Mouse (Mus musculus): ENCODE measurements around the gene Ankrd44. TPM values are rescaled to one million over a fixed set of nuclear protein-coding genes. Genes with fewer than 3 reads are reported as not detected.

The Ankrd44 gene
- polyA plus RNA-seq, 1 experiment = 6.8 TPM

GRCm38 (mm10) chr1:54777104-54777503 is 149.1 kb downstream of the Ankrd44 start:
- Histone ChIP-seq H3K27ac (ENCODE audit: control insufficient read depth, insufficient read depth, low read depth, low read length) (no peak overlapping the region), H3K36me3 (ENCODE audit: control insufficient read depth, insufficient read depth, low read length) (no peaks in the 10 kb centered on the region), H3K4me3 (ENCODE audit: control insufficient read depth, low read depth, low read length) (no peak overlapping the region), H3K4me1 (ENCODE audit: control insufficient read depth, insufficient read depth, low read length) (no peaks in the 10 kb centered on the region; the same call in 1 of the 2 replicates), H3K27me3 (ENCODE audit: control insufficient read depth, insufficient read depth, low read length) (no peaks in the 10 kb centered on the region)
- TF ChIP-seq CTCF (IDR thresholded peaks at IDR 0.05; ENCODE audit: control insufficient read depth, insufficient read depth, insufficient replicate concordance, low read depth, low read length) (no peak), POLR2A (IDR thresholded peaks at IDR 0.05; ENCODE audit: control insufficient read depth, low read depth, low read length) (no peak)

GRCm38 (mm10) chr1:54776116-54776515 is 150.1 kb downstream of the Ankrd44 start:
- TF ChIP-seq POLR2A (IDR thresholded peaks at IDR 0.05; ENCODE audit: control insufficient read depth, low read depth, low read length) (no peak), CTCF (IDR thresholded peaks at IDR 0.05; ENCODE audit: control insufficient read depth, insufficient read depth, insufficient replicate concordance, low read depth, low read length) (no peak)
- no peak overlapping the region for H3K27ac ChIP-seq (ENCODE audit: control insufficient read depth, insufficient read depth, low read depth, low read length)
- no peaks in the 10 kb centered on the region; the same call in 1 of the 2 replicates for H3K4me1 ChIP-seq (ENCODE audit: control insufficient read depth, insufficient read depth, low read length)
- no peaks in the 10 kb centered on the region for H3K36me3 ChIP-seq (ENCODE audit: control insufficient read depth, insufficient read depth, low read length)
- H3K4me3 ChIP-seq (ENCODE audit: control insufficient read depth, low read depth, low read length) = peak overlapping the region; percentile 38
- H3K27me3 ChIP-seq (ENCODE audit: control insufficient read depth, insufficient read depth, low read length) = no peaks in the 10 kb centered on the region

GRCm38 (mm10) chr1:54772843-54773242 is 153.3 kb downstream of the Ankrd44 start:
- no peak for TF ChIP-seq CTCF (IDR thresholded peaks at IDR 0.05; ENCODE audit: control insufficient read depth, insufficient read depth, insufficient replicate concordance, low read depth, low read length)
- TF ChIP-seq POLR2A (IDR thresholded peaks at IDR 0.05; ENCODE audit: control insufficient read depth, low read depth, low read length) = no peak

GRCm38 (mm10) chr1:54771471-54771870 is 154.7 kb downstream of the Ankrd44 start:
- Histone ChIP-seq H3K36me3 (ENCODE audit: control insufficient read depth, insufficient read depth, low read length) (no peaks in the 10 kb centered on the region), H3K4me1 (ENCODE audit: control insufficient read depth, insufficient read depth, low read length) (no peaks in the 10 kb centered on the region), H3K4me3 (ENCODE audit: control insufficient read depth, low read depth, low read length) (no peak overlapping the region), H3K27me3 (ENCODE audit: control insufficient read depth, insufficient read depth, low read length) (no peaks in the 10 kb centered on the region), H3K27ac (ENCODE audit: control insufficient read depth, insufficient read depth, low read depth, low read length) (no peak overlapping the region)
- TF ChIP-seq CTCF (IDR thresholded peaks at IDR 0.05; ENCODE audit: control insufficient read depth, insufficient read depth, insufficient replicate concordance, low read depth, low read length) = no peak
- TF ChIP-seq POLR2A (IDR thresholded peaks at IDR 0.05; ENCODE audit: control insufficient read depth, low read depth, low read length) = no peak

More at GRCm38 (mm10) chr1:54772843-54773242, 153.3 kb downstream of the Ankrd44 start:
- Histone ChIP-seq H3K27ac (ENCODE audit: control insufficient read depth, insufficient read depth, low read depth, low read length) (no peak overlapping the region), H3K4me3 (ENCODE audit: control insufficient read depth, low read depth, low read length) (no peak overlapping the region), H3K27me3 (ENCODE audit: control insufficient read depth, insufficient read depth, low read length) (no peaks in the 10 kb centered on the region), H3K4me1 (ENCODE audit: control insufficient read depth, insufficient read depth, low read length) (no peaks in the 10 kb centered on the region; the same call in 1 of the 2 replicates), H3K36me3 (ENCODE audit: control insufficient read depth, insufficient read depth, low read length) (no peaks in the 10 kb centered on the region)

GRCm38 (mm10) chr1:54767221-54767620 is 159.0 kb downstream of the Ankrd44 start:
- Histone ChIP-seq H3K4me1 (ENCODE audit: control insufficient read depth, insufficient read depth, low read length) (no peaks in the 10 kb centered on the region), H3K4me3 (ENCODE audit: control insufficient read depth, low read depth, low read length) (no peak overlapping the region), H3K36me3 (ENCODE audit: control insufficient read depth, insufficient read depth, low read length) (no peaks in the 10 kb centered on the region), H3K27me3 (ENCODE audit: control insufficient read depth, insufficient read depth, low read length) (no peaks in the 10 kb centered on the region), H3K27ac (ENCODE audit: control insufficient read depth, insufficient read depth, low read depth, low read length) (no peak overlapping the region)
- no peak for TF ChIP-seq POLR2A (IDR thresholded peaks at IDR 0.05; ENCODE audit: control insufficient read depth, low read depth, low read length)
- no peak for TF ChIP-seq CTCF (IDR thresholded peaks at IDR 0.05; ENCODE audit: control insufficient read depth, insufficient read depth, insufficient replicate concordance, low read depth, low read length)

GRCm38 (mm10) chr1:54765632-54766238 is 160.5 kb downstream of the Ankrd44 start:
- no peaks in the 10 kb centered on the region for H3K27me3 ChIP-seq (ENCODE audit: control insufficient read depth, insufficient read depth, low read length)
- no peak overlapping the region for H3K27ac ChIP-seq (ENCODE audit: control insufficient read depth, insufficient read depth, low read depth, low read length)
- no peaks in the 10 kb centered on the region for H3K36me3 ChIP-seq (ENCODE audit: control insufficient read depth, insufficient read depth, low read length)
- TF ChIP-seq POLR2A (IDR thresholded peaks at IDR 0.05; ENCODE audit: control insufficient read depth, low read depth, low read length) (no peak), CTCF (IDR thresholded peaks at IDR 0.05; ENCODE audit: control insufficient read depth, insufficient read depth, insufficient replicate concordance, low read depth, low read length) (no peak)
- H3K4me1 ChIP-seq (ENCODE audit: control insufficient read depth, insufficient read depth, low read length) = no peaks in the 10 kb centered on the region
- H3K4me3 ChIP-seq (ENCODE audit: control insufficient read depth, low read depth, low read length) = no peak overlapping the region

- TF ChIP-seq CTCF (IDR thresholded peaks at IDR 0.05; ENCODE audit: control insufficient read depth, insufficient read depth, insufficient replicate concordance, low read depth, low read length) (no peak), POLR2A (IDR thresholded peaks at IDR 0.05; ENCODE audit: control insufficient read depth, low read depth, low read length) (no peak)
- H3K27me3 ChIP-seq (ENCODE audit: control insufficient read depth, insufficient read depth, low read length) = no peaks in the 10 kb centered on the region
- no peaks in the 10 kb centered on the region for H3K4me1 ChIP-seq (ENCODE audit: control insufficient read depth, insufficient read depth, low read length)
- no peak overlapping the region for H3K4me3 ChIP-seq (ENCODE audit: control insufficient read depth, low read depth, low read length)
- no peak overlapping the region for H3K27ac ChIP-seq (ENCODE audit: control insufficient read depth, insufficient read depth, low read depth, low read length)
- H3K36me3 ChIP-seq (ENCODE audit: control insufficient read depth, insufficient read depth, low read length) = no peaks in the 10 kb centered on the region
Measured at GRCm38 (mm10) chr1:54762216-54762807, 163.9 kb downstream of the Ankrd44 start.

Data from testis, adult 2 months (tissue).